Mouse (Mus musculus): ENCODE measurements around the gene Tmem59.

Tmem59 gene

GRCm38 (mm10) chr4:107238253-107238652 lies 60.1 kb downstream of the Tmem59 start:
- no peak for DNase-seq (ENCODE audit: low spot score)

- no peak for DNase-seq (ENCODE audit: low spot score)
Measured at GRCm38 (mm10) chr4:107240196-107240595, 62.0 kb downstream of the Tmem59 start.

GRCm38 (mm10) chr4:107243365-107244333 lies 65.5 kb downstream of the Tmem59 start:
- peak; percentile 22 for DNase-seq (ENCODE audit: low spot score)

GRCm38 (mm10) chr4:107245368-107245767 lies 67.2 kb downstream of the Tmem59 start:
- DNase-seq (ENCODE audit: low spot score): no peak

GRCm38 (mm10) chr4:107246040-107246439 lies 67.8 kb downstream of the Tmem59 start:
- DNase-seq (ENCODE audit: low spot score): no peak

GRCm38 (mm10) chr4:107247110-107247509 lies 68.9 kb downstream of the Tmem59 start:
- DNase-seq (ENCODE audit: low spot score): no peak

GRCm38 (mm10) chr4:107248061-107248460 lies 69.9 kb downstream of the Tmem59 start:
- DNase-seq (ENCODE audit: low spot score): no peak

- DNase-seq (ENCODE audit: low spot score): no peak
Measured at GRCm38 (mm10) chr4:107249471-107249870, 71.3 kb downstream of the Tmem59 start.

- peak; percentile 34 for DNase-seq (ENCODE audit: low spot score)
Measured at GRCm38 (mm10) chr4:107250494-107250893, 72.3 kb downstream of the Tmem59 start.

All from MN1 (cell line).